Mouse (Mus musculus): ENCODE results near the gene Id3. TPM values are rescaled to one million over a fixed set of nuclear protein-coding genes. Genes with fewer than 3 reads are reported as not detected.

Id3 gene
- polyA plus RNA-seq, 1 experiment from 2014 or later: 288 TPM

DNA sequence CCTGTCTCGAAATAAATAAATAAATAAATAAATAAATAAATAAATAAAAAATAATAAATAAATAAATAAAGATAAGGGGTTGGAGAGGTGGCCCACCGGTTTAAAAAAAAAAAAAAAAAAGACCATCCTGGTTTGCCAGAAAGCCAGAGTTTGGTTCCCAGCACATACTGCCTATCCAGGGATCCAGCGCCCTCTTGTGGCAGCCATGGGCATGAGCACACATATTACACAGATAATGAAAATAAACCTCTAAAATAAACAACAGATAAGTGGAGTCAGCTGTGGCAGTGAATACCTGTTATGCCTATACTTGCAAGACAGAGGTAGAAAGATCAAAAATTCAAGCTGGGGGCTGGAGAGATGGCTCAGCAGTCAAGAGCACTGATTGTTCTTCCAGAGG lies 6.4 kb downstream of the Id3 start:
- Histone ChIP-seq H3K4me2 (no peak overlapping the region), H3K27me3 (replicated peaks) (peaks cover 9% of the 10 kb centered on the region), H3K27ac (replicated peaks) (no peak overlapping the region), H3K4me1 (peaks cover 44% of the 10 kb centered on the region), H3K4me3 (no peak overlapping the region), H3K36me3 (peaks cover 14% of the 10 kb centered on the region), H3K9ac (no peak overlapping the region), H3K9me3 (0 out of 2 replicates have a peak, but pooled peaks cover 3% of the 10 kb centered on the region)
- no peak for ATAC-seq (ENCODE audit: extremely low read depth, insufficient number of reproducible peaks, low FRiP score, low TSS enrichment)
- 40% methylated on average over 3 of the region's 3 CpGs for WGBS

DNA sequence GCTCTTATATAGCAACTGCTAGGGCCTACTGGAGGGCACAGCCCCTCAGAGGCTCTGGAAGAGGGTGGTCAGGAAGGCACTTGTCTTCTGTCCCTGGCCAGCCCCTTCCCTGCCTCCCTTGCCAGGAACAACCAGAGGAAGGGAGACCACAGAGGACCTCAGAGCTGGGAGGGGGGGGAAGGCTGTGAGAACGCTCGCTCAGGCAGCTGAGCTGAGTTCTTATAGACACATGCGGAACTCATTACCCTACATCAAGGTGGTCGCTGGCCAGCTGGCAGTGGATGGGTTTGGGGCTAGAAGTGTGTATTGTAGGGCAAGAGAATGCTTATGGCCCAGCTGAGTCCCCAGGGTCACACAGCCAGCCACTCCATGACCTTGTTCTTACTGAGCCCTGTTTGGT lies 7.3 kb downstream of the Id3 start:
- no peak for ATAC-seq (ENCODE audit: extremely low read depth, insufficient number of reproducible peaks, low FRiP score, low TSS enrichment)
- no peak overlapping the region for H3K4me3 ChIP-seq
- no peak overlapping the region for H3K4me2 ChIP-seq
- H3K9me3 ChIP-seq: 0 out of 2 replicates have a peak, but pooled peaks cover 3% of the 10 kb centered on the region
- H3K36me3 ChIP-seq: peaks cover 5% of the 10 kb centered on the region; the same call in 1 of the 2 replicates
- H3K27ac ChIP-seq (replicated peaks): no peak overlapping the region
- 59% methylated on average over 4 of the region's 4 CpGs for WGBS
- peaks cover 8% of the 10 kb centered on the region for H3K27me3 ChIP-seq (replicated peaks)
- H3K4me1 ChIP-seq: peaks cover 37% of the 10 kb centered on the region
- no peak overlapping the region for H3K9ac ChIP-seq

DNA sequence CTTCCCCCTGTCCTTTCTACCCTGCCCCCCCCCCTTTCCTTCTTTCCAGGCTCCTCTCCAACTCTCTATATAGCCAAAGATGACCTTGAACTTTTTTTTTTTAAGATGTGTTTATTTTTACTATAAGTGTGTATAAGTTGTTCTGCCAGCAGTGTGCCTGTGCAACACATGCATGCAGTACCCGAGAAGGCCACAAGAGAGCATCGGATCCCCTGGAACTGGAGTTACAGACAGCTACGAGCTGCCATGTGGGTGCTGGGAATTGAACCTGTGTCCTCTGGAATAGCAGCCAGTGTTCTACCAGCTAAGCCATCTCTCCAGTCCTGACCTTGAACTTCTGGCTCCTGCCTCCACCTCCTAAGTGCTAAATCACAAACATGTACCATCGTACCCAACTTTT lies 9.5 kb downstream of the Id3 start:
- H3K27ac ChIP-seq (replicated peaks): peak overlapping the region; percentile 50
- no peak overlapping the region for H3K4me2 ChIP-seq
- no peaks in the 10 kb centered on the region for H3K27me3 ChIP-seq (replicated peaks)
- WGBS: 79% methylated on average over 4 of the region's 4 CpGs
- no peak overlapping the region for H3K4me3 ChIP-seq
- 0 out of 2 replicates have a peak, but pooled peaks cover 3% of the 10 kb centered on the region for H3K9me3 ChIP-seq
- no peaks in the 10 kb centered on the region for H3K36me3 ChIP-seq
- H3K9ac ChIP-seq: no peak overlapping the region
- H3K4me1 ChIP-seq: peaks cover 19% of the 10 kb centered on the region
- no peak for ATAC-seq (ENCODE audit: extremely low read depth, insufficient number of reproducible peaks, low FRiP score, low TSS enrichment)

DNA sequence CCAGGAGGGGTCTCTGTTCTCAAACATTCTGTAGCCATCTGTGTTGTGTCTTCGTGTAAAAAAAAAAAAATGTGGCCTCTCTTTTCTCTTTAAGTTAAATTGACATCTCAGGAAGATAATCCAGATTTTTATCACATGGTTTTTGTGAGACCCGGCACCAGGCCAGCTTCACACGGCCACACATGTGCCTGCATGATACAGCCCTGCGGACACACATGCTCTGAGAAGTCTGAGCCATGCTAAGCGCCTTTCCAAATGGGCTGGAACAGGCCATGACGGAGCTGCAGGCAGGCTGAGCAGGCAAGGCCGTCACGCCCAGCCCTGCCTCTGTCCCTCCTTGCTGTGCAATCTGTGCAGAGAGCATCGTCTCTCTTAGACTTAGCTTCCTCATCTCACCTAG lies 11.2 kb downstream of the Id3 start:
- H3K4me3 ChIP-seq: no peak overlapping the region
- 0 out of 2 replicates have a peak, but pooled peaks cover 8% of the 10 kb centered on the region for H3K4me1 ChIP-seq
- no peak overlapping the region for H3K9ac ChIP-seq
- H3K27ac ChIP-seq (replicated peaks): no peak overlapping the region
- no peaks in the 10 kb centered on the region for H3K36me3 ChIP-seq
- 0 out of 2 replicates have a peak, but pooled peaks cover 3% of the 10 kb centered on the region for H3K9me3 ChIP-seq
- ATAC-seq (ENCODE audit: extremely low read depth, insufficient number of reproducible peaks, low FRiP score, low TSS enrichment): no peak
- H3K4me2 ChIP-seq: no peak overlapping the region
- whole genome bisulfite sequencing: 57% methylated on average over 9 of the region's 9 CpGs
- no peaks in the 10 kb centered on the region for H3K27me3 ChIP-seq (replicated peaks)

DNA sequence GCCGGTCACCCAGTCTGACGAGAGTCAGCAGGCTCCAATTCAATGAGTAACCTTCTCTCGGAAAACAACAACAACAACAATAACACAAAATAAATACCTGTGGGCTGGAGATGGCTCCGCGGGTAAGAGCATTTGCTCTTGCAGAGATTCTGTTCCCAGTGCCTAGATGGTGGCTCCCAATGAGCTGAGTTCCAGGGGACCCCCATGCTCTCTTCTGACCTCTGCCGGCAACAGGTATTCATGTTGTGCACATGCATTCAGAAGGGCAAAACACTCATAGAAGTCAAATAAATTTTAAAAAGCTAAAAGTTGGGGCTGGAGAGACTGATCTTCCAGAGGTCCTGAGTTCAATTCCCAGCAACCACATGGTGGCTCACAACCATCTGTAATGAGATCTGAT lies 15.2 kb downstream of the Id3 start:
- Histone ChIP-seq H3K27me3 (replicated peaks) (no peaks in the 10 kb centered on the region), H3K9me3 (no peaks in the 10 kb centered on the region), H3K36me3 (no peaks in the 10 kb centered on the region), H3K4me2 (no peak overlapping the region), H3K4me1 (peaks cover 10% of the 10 kb centered on the region; the same call in 1 of the 2 replicates), H3K9ac (no peak overlapping the region), H3K4me3 (no peak overlapping the region), H3K27ac (replicated peaks) (no peak overlapping the region)
- WGBS: 72% methylated on average over 6 of the region's 6 CpGs
- ATAC-seq (ENCODE audit: extremely low read depth, insufficient number of reproducible peaks, low FRiP score, low TSS enrichment): no peak

DNA sequence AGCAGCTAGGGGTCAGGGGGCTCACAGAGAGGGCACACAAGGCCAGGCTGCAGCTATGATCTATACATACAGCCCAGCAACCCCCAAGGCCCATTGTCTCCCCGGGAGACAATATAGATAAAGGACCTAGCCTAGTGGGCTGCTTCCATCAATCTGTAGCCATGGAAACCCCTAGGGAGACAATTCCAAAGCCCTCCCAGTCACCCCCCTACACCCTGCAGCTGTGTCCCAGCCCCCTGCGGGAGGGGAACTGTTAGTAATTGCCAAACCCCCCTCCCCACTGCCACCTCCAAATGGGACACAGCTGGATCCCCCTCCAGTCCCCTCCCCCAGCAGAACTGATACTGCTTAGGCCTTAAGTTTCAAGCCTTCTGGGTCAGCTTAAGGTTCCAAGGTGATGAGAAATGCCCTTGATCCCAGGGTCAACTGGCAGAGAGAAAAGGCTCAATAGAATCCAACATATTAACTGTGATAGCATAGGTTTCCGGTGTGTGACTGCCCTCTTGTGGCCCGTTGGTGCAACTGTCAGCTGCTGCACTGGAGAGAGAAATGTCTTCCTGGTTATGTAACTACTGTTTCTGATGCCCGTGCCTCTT lies 16.6 kb downstream of the Id3 start:
- Histone ChIP-seq H3K9me3 (no peaks in the 10 kb centered on the region), H3K4me3 (no peak overlapping the region), H3K36me3 (no peaks in the 10 kb centered on the region), H3K4me2 (peak overlapping the region; percentile 37), H3K27ac (replicated peaks) (no peak overlapping the region), H3K4me1 (peaks cover 12% of the 10 kb centered on the region; the same call in 1 of the 2 replicates), H3K9ac (0 out of 2 replicates have a peak overlapping the region, but pooled peaks have one; percentile 29), H3K27me3 (replicated peaks) (no peaks in the 10 kb centered on the region)
- 18% methylated on average over 5 of the region's 5 CpGs for WGBS
- no peak for ATAC-seq (ENCODE audit: extremely low read depth, insufficient number of reproducible peaks, low FRiP score, low TSS enrichment)

DNA sequence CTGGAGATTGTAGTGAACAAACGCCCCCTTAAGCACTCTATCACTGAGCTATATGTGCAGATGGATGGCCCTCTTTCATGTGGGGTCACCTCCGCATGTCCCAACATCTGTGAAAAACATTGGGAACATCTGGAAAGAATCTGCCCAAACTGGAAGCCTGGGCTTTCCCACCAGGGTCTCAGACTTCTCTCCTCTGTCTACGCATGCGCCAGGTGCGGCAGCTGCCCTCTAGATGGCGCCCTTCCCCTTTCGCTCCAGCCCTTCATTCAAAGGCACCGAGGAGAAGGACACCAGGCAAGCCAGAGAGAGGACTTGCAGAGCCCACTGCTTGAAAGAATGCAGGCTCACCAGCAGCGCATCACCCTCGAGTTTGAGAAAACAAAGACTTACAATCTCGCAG lies 20.2 kb downstream of the Id3 start:
- Histone ChIP-seq H3K4me2 (peak overlapping the region; percentile 28; the same call in 1 of the 2 replicates), H3K36me3 (no peaks in the 10 kb centered on the region), H3K4me3 (no peak overlapping the region), H3K27ac (replicated peaks) (no peak overlapping the region), H3K27me3 (replicated peaks) (no peaks in the 10 kb centered on the region), H3K4me1 (peaks cover 12% of the 10 kb centered on the region; the same call in 1 of the 2 replicates), H3K9me3 (no peaks in the 10 kb centered on the region), H3K9ac (no peak overlapping the region)
- peak; percentile 66; the same call in 1 of the 2 replicates for ATAC-seq (ENCODE audit: extremely low read depth, insufficient number of reproducible peaks, low FRiP score, low TSS enrichment)
- 2% methylated on average over 11 of the region's 11 CpGs for WGBS

DNA sequence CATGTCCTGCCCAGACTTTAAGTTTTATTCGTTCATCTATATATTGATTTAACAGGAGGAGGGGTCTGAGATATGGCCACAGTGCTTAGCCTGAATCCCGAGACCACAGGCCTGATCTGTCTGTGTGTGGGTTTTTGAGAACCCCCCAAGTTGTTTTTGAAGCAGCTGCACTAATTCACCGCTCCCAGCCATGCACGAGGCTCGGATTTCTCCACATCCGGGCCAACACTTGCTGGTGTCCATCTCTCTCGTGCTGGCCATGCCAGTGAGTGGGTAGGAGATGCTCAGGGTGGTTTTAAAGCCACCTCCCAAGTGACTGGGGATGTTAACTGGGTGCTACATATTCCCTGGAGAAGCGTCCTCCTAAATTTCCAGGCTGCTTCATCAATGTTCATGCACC lies 21.7 kb downstream of the Id3 start:
- no peaks in the 10 kb centered on the region for H3K36me3 ChIP-seq
- H3K9ac ChIP-seq: no peak overlapping the region
- no peaks in the 10 kb centered on the region for H3K27me3 ChIP-seq (replicated peaks)
- 78% methylated on average over 8 of the region's 8 CpGs for WGBS
- ATAC-seq (ENCODE audit: extremely low read depth, insufficient number of reproducible peaks, low FRiP score, low TSS enrichment): no peak
- H3K4me3 ChIP-seq: no peak overlapping the region
- no peaks in the 10 kb centered on the region for H3K9me3 ChIP-seq
- H3K4me1 ChIP-seq: peaks cover 7% of the 10 kb centered on the region; the same call in 1 of the 2 replicates
- H3K27ac ChIP-seq (replicated peaks): no peak overlapping the region
- H3K4me2 ChIP-seq: no peak overlapping the region

DNA sequence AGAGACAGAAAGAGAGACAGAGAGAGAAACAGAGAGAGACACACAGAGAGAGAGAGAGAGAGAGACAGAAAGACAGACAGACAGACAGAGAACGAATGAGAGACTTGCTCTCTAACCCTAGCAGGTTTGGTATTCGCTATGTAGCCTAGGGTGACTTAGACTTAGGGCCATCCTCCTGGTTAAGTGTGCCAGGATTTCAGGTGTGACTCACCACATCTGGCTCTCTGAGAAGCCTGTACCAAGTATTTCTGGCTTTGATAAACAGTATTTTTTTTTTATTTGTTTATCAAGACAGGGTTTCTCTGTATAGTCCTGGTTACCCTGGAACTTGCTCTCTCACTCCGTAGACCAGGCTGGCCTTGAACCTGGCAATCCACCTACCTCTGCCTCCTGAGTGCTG lies 24.4 kb downstream of the Id3 start:
- ATAC-seq (ENCODE audit: extremely low read depth, insufficient number of reproducible peaks, low FRiP score, low TSS enrichment): no peak
- Histone ChIP-seq H3K9me3 (no peaks in the 10 kb centered on the region), H3K9ac (no peak overlapping the region), H3K4me1 (peaks cover 7% of the 10 kb centered on the region; the same call in 1 of the 2 replicates), H3K27me3 (replicated peaks) (no peaks in the 10 kb centered on the region), H3K36me3 (no peaks in the 10 kb centered on the region), H3K4me3 (no peak overlapping the region), H3K4me2 (no peak overlapping the region), H3K27ac (replicated peaks) (no peak overlapping the region)
- 73% methylated on average over 3 of the region's 3 CpGs for WGBS

DNA sequence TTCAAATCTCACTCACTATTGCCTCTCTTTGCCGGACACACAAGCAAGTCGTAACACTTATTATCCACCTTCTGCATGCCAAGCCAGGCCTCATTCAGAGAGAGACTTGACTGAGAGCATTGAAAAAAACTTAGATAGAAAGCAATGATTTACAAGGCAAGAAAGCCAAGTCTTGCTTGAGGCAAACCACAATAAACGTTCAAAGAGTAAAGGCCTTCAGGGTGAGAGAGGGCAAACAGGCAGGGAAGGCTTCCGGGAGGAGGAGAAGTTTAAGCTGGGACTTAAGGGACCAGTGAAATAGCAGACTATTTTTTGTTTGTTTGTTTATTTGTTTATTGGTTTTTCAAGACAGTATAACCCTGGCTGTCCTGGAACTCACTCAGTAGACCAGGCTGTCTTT lies 27.1 kb downstream of the Id3 start:
- Histone ChIP-seq H3K9me3 (no peaks in the 10 kb centered on the region), H3K4me3 (no peak overlapping the region), H3K36me3 (no peaks in the 10 kb centered on the region), H3K4me2 (no peak overlapping the region), H3K9ac (no peak overlapping the region), H3K27me3 (replicated peaks) (no peaks in the 10 kb centered on the region), H3K4me1 (peaks cover 32% of the 10 kb centered on the region), H3K27ac (replicated peaks) (no peak overlapping the region)
- no peak for ATAC-seq (ENCODE audit: extremely low read depth, insufficient number of reproducible peaks, low FRiP score, low TSS enrichment)
- WGBS: 85% methylated on average over 4 of the region's 4 CpGs

DNA sequence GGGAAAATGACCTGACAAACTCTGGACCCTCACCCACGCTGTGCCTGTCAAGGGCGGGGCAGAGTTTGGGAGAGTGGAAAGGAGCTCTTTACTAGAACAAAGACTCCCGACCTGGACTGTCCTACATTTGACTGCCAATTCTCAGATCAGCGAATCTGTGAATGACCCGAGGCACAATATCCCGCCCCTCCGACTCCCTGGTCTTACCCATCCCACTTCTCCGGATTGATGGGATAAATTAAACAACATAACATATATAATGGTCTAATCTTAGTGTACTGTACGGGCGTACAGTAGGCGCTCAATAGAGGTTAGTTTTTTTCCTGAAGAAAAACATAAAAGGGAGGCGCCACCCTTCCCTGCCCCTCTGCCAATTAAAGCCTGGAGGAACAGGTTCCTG lies 28.2 kb downstream of the Id3 start:
- no peaks in the 10 kb centered on the region for H3K27me3 ChIP-seq (replicated peaks)
- ATAC-seq (ENCODE audit: extremely low read depth, insufficient number of reproducible peaks, low FRiP score, low TSS enrichment): no peak
- peaks cover 42% of the 10 kb centered on the region for H3K4me1 ChIP-seq
- H3K9me3 ChIP-seq: no peaks in the 10 kb centered on the region
- H3K27ac ChIP-seq (replicated peaks): no peak overlapping the region
- peak overlapping the region; percentile 85 for H3K4me3 ChIP-seq
- WGBS: 19% methylated on average over 12 of the region's 12 CpGs
- peak overlapping the region; percentile 93 for H3K9ac ChIP-seq
- peak overlapping the region; percentile 100 for H3K4me2 ChIP-seq
- H3K36me3 ChIP-seq: no peaks in the 10 kb centered on the region

DNA sequence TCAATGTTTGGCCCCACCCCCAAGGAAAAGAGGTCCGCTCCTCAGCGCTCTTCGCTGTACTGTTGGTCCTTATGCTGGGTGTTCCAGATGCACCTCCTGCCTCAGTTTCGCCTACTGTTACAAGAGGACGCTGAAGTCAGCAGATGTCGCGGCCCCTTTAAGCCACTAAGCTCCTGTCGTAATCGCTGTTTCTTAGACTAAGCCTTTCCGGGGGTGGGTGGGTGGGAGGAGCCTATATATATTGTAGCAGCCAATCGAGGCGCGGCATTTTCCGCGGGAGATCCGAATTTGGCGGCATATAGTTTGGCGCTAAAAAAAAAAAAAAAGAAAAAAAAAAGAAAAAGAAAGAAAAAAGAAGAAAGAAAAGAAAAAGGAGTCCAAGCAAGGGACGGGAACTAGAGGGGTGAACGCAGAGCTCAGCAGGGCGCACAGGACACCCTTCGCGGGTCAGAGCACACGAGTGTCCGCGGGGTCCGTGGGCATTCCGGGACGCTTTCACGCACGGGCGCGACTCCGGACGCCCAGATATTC lies 28.8 kb downstream of the Id3 start, which contains the start of gene E2f2:
Gene E2f2 (plus strand): TSS at position 384 of the 531 bp plus-strand sequence.
- Histone ChIP-seq H3K4me2 (peak within 1 kb of the TSS; percentile 100), H3K27me3 (replicated peaks) (no peaks in the 10 kb centered on the region), H3K27ac (replicated peaks) (peak within 1 kb of the TSS; percentile 65), H3K9ac (peak within 1 kb of the TSS; percentile 93), H3K4me3 (peak within 1 kb of the TSS; percentile 85), H3K36me3 (no peaks in the 10 kb centered on the region), H3K4me1 (peaks cover 48% of the 10 kb centered on the region), H3K9me3 (no peaks in the 10 kb centered on the region)
- 1% methylated on average over 35 of the region's 35 CpGs for WGBS
- ATAC-seq (ENCODE audit: extremely low read depth, insufficient number of reproducible peaks, low FRiP score, low TSS enrichment): no peak

All from heart, embryonic 13.5 days (tissue).